In the genomic region with DNA sequence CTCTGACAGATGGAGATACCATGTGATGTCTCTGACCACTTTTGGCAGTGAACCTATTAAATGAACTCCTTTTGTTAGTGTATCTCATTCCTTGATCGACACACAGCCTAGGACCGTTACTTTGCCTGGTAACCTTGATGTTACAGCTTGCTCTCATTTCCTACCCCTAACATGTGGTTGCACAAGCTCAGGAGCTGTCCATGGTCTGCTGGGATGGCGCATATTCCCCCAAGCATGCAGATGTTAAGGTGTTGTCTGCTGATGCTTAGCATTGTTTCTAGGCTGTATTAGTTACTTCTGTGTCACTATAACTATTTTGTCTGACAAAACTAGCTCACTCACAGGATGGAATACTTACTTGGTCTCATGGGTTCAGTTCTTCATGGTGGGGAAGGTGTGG, we compare ENCODE assay signal across 12 mouse cellular contexts.
DNase-seq lines count a peak whose midpoint lies in the region; ATAC-seq lines count a peak whose summit lies in the region.
"Had no signal": no experiment of that assay in that cellular context is flagged by ENCODE, and none has a peak within 500 bp of the region (broad histone marks: within the 10 kb centered on the region; RNA-seq: fewer than 3 reads in every experiment).

No protein-coding gene starts in this region.

- no peak overlapping the region for H3K27ac ChIP-seq in limb, embryonic 10.5 days

- WGBS in limb, embryonic 10.5 days, result 58% methylated on average over 3 of the region's 3 CpGs

- no peaks in the 10 kb centered on the region for H3K4me1 ChIP-seq in limb, embryonic 10.5 days

- DNase-seq in kidney, postnatal 4 days, result peak; percentile 58 to 60
- no peak for DNase-seq in kidney, adult 11 months
- peak; percentile 45 for DNase-seq in ES-CJ7 (ENCODE audit: low read depth, low spot score)
- peak; percentile 5 for DNase-seq in WW6 (ENCODE audit: low read depth, low spot score)
- DNase-seq in limb, embryonic 10.5 days (ENCODE audit: low spot score), result peak; percentile 57
- no peak for DNase-seq in left cerebral cortex, adult 18-20 months (ENCODE audit: low spot score in 2 of 2)
- DNase-seq: cerebellum, adult 8-10 months; kidney, adult 8-10 months; layer of hippocampus, postnatal 36 days; right cerebral cortex, postnatal 4 days had no signal

- H3K4me3 ChIP-seq in limb, embryonic 10.5 days, result no peak overlapping the region

- H3K9me3 ChIP-seq in limb, embryonic 10.5 days (replicated peaks), result no peaks in the 10 kb centered on the region

- ATAC-seq in granulocyte monocyte progenitor cell, adult 5-6 weeks (replicated peaks; ENCODE audit: poor library complexity, severe bottlenecking), result no peak
- ATAC-seq: lung, postnatal 0 days had no signal

- H3K36me3 ChIP-seq in limb, embryonic 10.5 days, result no peaks in the 10 kb centered on the region

- H3K27me3 ChIP-seq in limb, embryonic 10.5 days (ENCODE audit: low read depth, poor library complexity, severe bottlenecking), result no peaks in the 10 kb centered on the region

Comparison
In these comparisons a context has a peak if more than half of its experiments do, and no peak if none do; other contexts are left out.
1. DNase-seq: peak in kidney, postnatal 4 days (2 of 2), ES-CJ7 (single experiment), WW6 (single experiment) and limb, embryonic 10.5 days (single experiment); none in kidney, adult 11 months (single experiment) and left cerebral cortex, adult 18-20 months (0 of 2).